7 mouse cellular contexts compared by ENCODE assay signal in genomic region chr12:111694271-111694781, GRCm38 (mm10). TPM values are rescaled to one million over a fixed set of nuclear protein-coding genes. Genes with fewer than 3 reads are reported as not detected.
DNase-seq lines count a peak whose midpoint lies in the region; ATAC-seq lines count a peak whose summit lies in the region.

No protein-coding gene starts in this region.

- peaks cover 47% of the 10 kb centered on the region for H3K4me1 ChIP-seq in lung, embryonic 15.5 days
- peaks cover 45% of the 10 kb centered on the region for H3K4me1 ChIP-seq in forebrain, embryonic 14.5 days (ENCODE audit: control insufficient read depth, insufficient read depth, low read length)
- peaks cover 37% of the 10 kb centered on the region for H3K4me1 ChIP-seq in limb, embryonic 13.5 days
- H3K4me1 ChIP-seq in neural tube, embryonic 14.5 days (ENCODE audit: control insufficient read depth, insufficient read depth, low read length), result peaks cover 42% of the 10 kb centered on the region

- WGBS in lung, embryonic 15.5 days, result 6% methylated on average over 12 of the region's 12 CpGs
- WGBS in forebrain, embryonic 14.5 days, result 3% methylated on average over 12 of the region's 12 CpGs
- 28% methylated on average over 12 of the region's 12 CpGs for WGBS in limb, embryonic 13.5 days
- WGBS in neural tube, embryonic 14.5 days, result 3% methylated on average over 12 of the region's 12 CpGs

- no peak overlapping the region for H3K9ac ChIP-seq in lung, embryonic 15.5 days
- H3K9ac ChIP-seq in forebrain, embryonic 14.5 days (ENCODE audit: low read length), result peak overlapping the region; percentile 52
- H3K9ac ChIP-seq in limb, embryonic 13.5 days, result peak overlapping the region; percentile 46; the same call in 1 of the 2 replicates
- 0 out of 2 replicates have a peak overlapping the region, but pooled peaks have one; percentile 22 for H3K9ac ChIP-seq in neural tube, embryonic 14.5 days (replicated peaks; ENCODE audit: low read depth, low read length)

- no peaks in the 10 kb centered on the region for H3K36me3 ChIP-seq in lung, embryonic 15.5 days
- no peaks in the 10 kb centered on the region for H3K36me3 ChIP-seq in forebrain, embryonic 14.5 days (ENCODE audit: control insufficient read depth, insufficient read depth, low read length)
- no peaks in the 10 kb centered on the region for H3K36me3 ChIP-seq in limb, embryonic 13.5 days
- H3K36me3 ChIP-seq in neural tube, embryonic 14.5 days (ENCODE audit: control insufficient read depth, insufficient read depth, low read length), result no peaks in the 10 kb centered on the region

- no peak overlapping the region for H3K4me3 ChIP-seq in lung, embryonic 15.5 days
- H3K4me3 ChIP-seq in forebrain, embryonic 14.5 days (ENCODE audit: low read depth, low read length), result no peak overlapping the region
- H3K4me3 ChIP-seq in limb, embryonic 13.5 days, result no peak overlapping the region
- H3K4me3 ChIP-seq in neural tube, embryonic 14.5 days (ENCODE audit: low read depth, low read length), result no peak overlapping the region

- no peak for DNase-seq in lung, adult 18-20 months
- no peak for DNase-seq in forebrain, embryonic 14.5 days (ENCODE audit: low spot score)
- DNase-seq in right cerebral cortex, postnatal 25 days, result no peak
- DNase-seq in right cerebral cortex, adult 18-20 months, result no peak

- H3K4me2 ChIP-seq in lung, embryonic 15.5 days, result peak overlapping the region; percentile 19
- H3K4me2 ChIP-seq in forebrain, embryonic 14.5 days (ENCODE audit: low read length), result peak overlapping the region; percentile 42
- peak overlapping the region; percentile 23 for H3K4me2 ChIP-seq in limb, embryonic 13.5 days (replicated peaks)
- H3K4me2 ChIP-seq in neural tube, embryonic 14.5 days (ENCODE audit: low read depth, low read length), result peak overlapping the region; percentile 25; the same call in 1 of the 2 replicates

- no peaks in the 10 kb centered on the region for H3K9me3 ChIP-seq in lung, embryonic 15.5 days
- no peaks in the 10 kb centered on the region for H3K9me3 ChIP-seq in forebrain, embryonic 14.5 days (replicated peaks; ENCODE audit: control insufficient read depth, low read length)
- no peaks in the 10 kb centered on the region for H3K9me3 ChIP-seq in limb, embryonic 13.5 days
- H3K9me3 ChIP-seq in neural tube, embryonic 14.5 days (ENCODE audit: control insufficient read depth, low read length), result no peaks in the 10 kb centered on the region

- H3K27ac ChIP-seq in lung, embryonic 15.5 days, result peak overlapping the region; percentile 84
- peak overlapping the region; percentile 96 for H3K27ac ChIP-seq in forebrain, embryonic 14.5 days (ENCODE audit: low read depth, low read length)
- peak overlapping the region; percentile 28; the same call in 1 of the 2 replicates for H3K27ac ChIP-seq in limb, embryonic 13.5 days
- peak overlapping the region; percentile 87 for H3K27ac ChIP-seq in neural tube, embryonic 14.5 days (ENCODE audit: low read depth, low read length)

- ATAC-seq in lung, embryonic 15.5 days (ENCODE audit: borderline replicate concordance, extremely low read depth, low FRiP score, low TSS enrichment), result peak; percentile 43
- ATAC-seq in forebrain, embryonic 14.5 days, result peak; percentile 10
- no peak; the same call in 1 of the 2 replicates for ATAC-seq in limb, embryonic 13.5 days (ENCODE audit: low FRiP score, low read depth)
- peak; percentile 47 for ATAC-seq in neural tube, embryonic 14.5 days (ENCODE audit: low read depth)

- H3K27me3 ChIP-seq in lung, embryonic 15.5 days, result no peaks in the 10 kb centered on the region
- no peaks in the 10 kb centered on the region for H3K27me3 ChIP-seq in forebrain, embryonic 14.5 days (replicated peaks; ENCODE audit: control insufficient read depth, insufficient read depth, low read length)
- H3K27me3 ChIP-seq in limb, embryonic 13.5 days, result no peaks in the 10 kb centered on the region
- H3K27me3 ChIP-seq in neural tube, embryonic 14.5 days (ENCODE audit: control insufficient read depth, insufficient read depth, low read length), result no peaks in the 10 kb centered on the region

RNA-seq across cellular contexts. Expression of gene Trmt61a, which starts 16.4 kb away (rescaled TPM):
- 11.1 and 13.7 TPM in 2 replicates for polyA plus RNA-seq in lung, embryonic 15.5 days (2015; fragmentation: Nextera tagmentation; extraction: Ambion mirVana)
- 5.8 and 7.8 TPM in 2 replicates for polyA plus RNA-seq in forebrain, embryonic 14.5 days (2014; fragmentation: Nextera tagmentation; extraction: Ambion mirVana)
- 10.7 and 13.0 TPM in 2 replicates for polyA plus RNA-seq in limb, embryonic 13.5 days (2015; fragmentation: Nextera tagmentation; extraction: Ambion mirVana)
- 4.3 and 5.0 TPM in 2 replicates for polyA plus RNA-seq in neural tube, embryonic 14.5 days (2014; fragmentation: Nextera tagmentation; extraction: Ambion mirVana)

RNA-seq across cellular contexts. Expression of gene Bag5, which starts 18.7 kb away (rescaled TPM):
- polyA plus RNA-seq in lung, embryonic 15.5 days (2015; fragmentation: Nextera tagmentation; extraction: Ambion mirVana), result 49.4 and 52.2 TPM in 2 replicates
- 60.4 and 65.8 TPM in 2 replicates for polyA plus RNA-seq in forebrain, embryonic 14.5 days (2014; fragmentation: Nextera tagmentation; extraction: Ambion mirVana)
- 62.7 and 63.0 TPM in 2 replicates for polyA plus RNA-seq in limb, embryonic 13.5 days (2015; fragmentation: Nextera tagmentation; extraction: Ambion mirVana)
- 68.1 and 71.8 TPM in 2 replicates for polyA plus RNA-seq in neural tube, embryonic 14.5 days (2014; fragmentation: Nextera tagmentation; extraction: Ambion mirVana)

RNA-seq across cellular contexts. Expression of gene Apopt1, which starts 18.7 kb away (rescaled TPM):
- polyA plus RNA-seq in lung, embryonic 15.5 days (2015; fragmentation: Nextera tagmentation; extraction: Ambion mirVana), result 43.7 and 47.9 TPM in 2 replicates
- polyA plus RNA-seq in forebrain, embryonic 14.5 days (2014; fragmentation: Nextera tagmentation; extraction: Ambion mirVana), result 47.1 and 50.8 TPM in 2 replicates
- polyA plus RNA-seq in limb, embryonic 13.5 days (2015; fragmentation: Nextera tagmentation; extraction: Ambion mirVana), result 60.8 and 61.0 TPM in 2 replicates
- 65.7 and 69.6 TPM in 2 replicates for polyA plus RNA-seq in neural tube, embryonic 14.5 days (2014; fragmentation: Nextera tagmentation; extraction: Ambion mirVana)

RNA-seq across cellular contexts. Expression of gene Ckb, which starts 22.2 kb away (rescaled TPM):
- polyA plus RNA-seq in lung, embryonic 15.5 days (2015; fragmentation: Nextera tagmentation; extraction: Ambion mirVana), result 252 and 268 TPM in 2 replicates
- 1,532 and 1,552 TPM in 2 replicates for polyA plus RNA-seq in forebrain, embryonic 14.5 days (2014; fragmentation: Nextera tagmentation; extraction: Ambion mirVana)
- 128 and 135 TPM in 2 replicates for polyA plus RNA-seq in limb, embryonic 13.5 days (2015; fragmentation: Nextera tagmentation; extraction: Ambion mirVana)
- 1,430 and 1,628 TPM in 2 replicates for polyA plus RNA-seq in neural tube, embryonic 14.5 days (2014; fragmentation: Nextera tagmentation; extraction: Ambion mirVana)

Comparison
In these comparisons a context has a peak if more than half of its experiments do, and no peak if none do; other contexts are left out.
1. H3K27ac ChIP-seq: peak in every context shown above with its lines; median percentile 96 in forebrain, embryonic 14.5 days; 87 in neural tube, embryonic 14.5 days; 84 in lung, embryonic 15.5 days; 28 in limb, embryonic 13.5 days.